Mouse (Mus musculus) forebrain, embryonic 13.5 days (tissue): ENCODE measurements around the gene Olfr1471. TPM values are rescaled to one million over a fixed set of nuclear protein-coding genes. Genes with fewer than 3 reads are reported as not detected.
"Not testable (repeated sequence)": the region's sequence is repeated elsewhere in the genome, so short reads cannot be mapped to it uniquely, and the experiment has no call there.

ENCODE experiments used
- ATAC-seq: fragments of 200-750 bp; cut with Nextera tagmentation; 2 replicates; pipeline ENCODE4 v1.8.0; 2017
- H3K27ac ChIP-seq: fragments of 300-500 bp; sonication (generic); 2 replicates; pipeline ENCODE4 v1.5.1; 2015; ENCODE audit warnings: inconsistent platforms, mild to moderate bottlenecking, moderate library complexity
- H3K27me3 ChIP-seq: fragments of 300-500 bp; sonication (generic); 2 replicates; pipeline ENCODE4 v1.6.1; 2015; ENCODE audit warnings: mild to moderate bottlenecking, inconsistent platforms
- H3K36me3 ChIP-seq: fragments of 300-500 bp; sonication (generic); 2 replicates; pipeline ENCODE4 v1.6.1; 2015; ENCODE audit warnings: mild to moderate bottlenecking, inconsistent platforms; ENCODE audit not compliant: poor library complexity, severe bottlenecking
- H3K4me1 ChIP-seq: fragments of 300-500 bp; sonication (generic); 2 replicates; pipeline ENCODE4 v1.6.1; 2015; ENCODE audit warnings: inconsistent platforms
- H3K4me2 ChIP-seq: fragments of 300-500 bp; sonication (generic); 2 replicates; pipeline ENCODE4 v1.6.1; 2015; ENCODE audit warnings: inconsistent platforms, mild to moderate bottlenecking, moderate library complexity
- H3K4me3 ChIP-seq: fragments of 300-500 bp; sonication (generic); 2 replicates; pipeline ENCODE4 v1.5.1; 2015; ENCODE audit warnings: mild to moderate bottlenecking, inconsistent platforms
- H3K9ac ChIP-seq: fragments of 300-500 bp; sonication (generic); 2 replicates; pipeline ENCODE4 v1.6.1; 2015; ENCODE audit warnings: mild to moderate bottlenecking, inconsistent platforms
- H3K9me3 ChIP-seq: fragments of 300-500 bp; sonication (generic); replicated peaks from 2 replicates; pipeline ENCODE4 v1.6.1; 2016; ENCODE audit warnings: inconsistent platforms
- WGBS: fragments of 180-500 bp; shearing (Covaris S2); methylation state at CpG from one replicate; pipeline ENCODE4 v1.1.7; 2015; 5-methylcytosine and 5-hydroxymethylcytosine counted together
- polyA plus RNA-seq: library from polyadenylated mRNA; unstranded; fragments of >200 nt; fragmentation: Nextera tagmentation; extraction: Ambion mirVana; gene quantifications from 2 replicates; pipeline ENCODE4 v1.2.1, GENCODE M21; 2015

Olfr1471 gene
- not detected in 2 replicates for polyA plus RNA-seq

GRCm38 (mm10) chr19:13443109-13443508 is at the start of gene Olfr1471:
Olfr1471 (plus strand) TSS chr19:13443409.
- not testable (repeated sequence) for H3K27me3 ChIP-seq, H3K4me3 ChIP-seq, H3K4me2 ChIP-seq, H3K36me3 ChIP-seq, H3K9ac ChIP-seq, H3K4me1 ChIP-seq, H3K9me3 ChIP-seq, H3K27ac ChIP-seq, ATAC-seq
- 72% methylated on average over 2 of the region's 2 CpGs for WGBS

- 84% methylated on average over 2 of the region's 2 CpGs for WGBS
- Histone ChIP-seq H3K9ac (no peak within 1 kb of the TSS), H3K36me3 (no peaks in the 10 kb centered on the region), H3K27ac (no peak within 1 kb of the TSS), H3K9me3 (peaks cover 19% of the 10 kb centered on the region), H3K4me2 (no peak within 1 kb of the TSS), H3K4me3 (no peak within 1 kb of the TSS), H3K27me3 (no peaks in the 10 kb centered on the region), H3K4me1 (no peaks in the 10 kb centered on the region)
- no peak for ATAC-seq
Observed at GRCm38 (mm10) chr19:13407549-13407948, 35.7 kb upstream of the Olfr1471 start, which contains the start of gene Olfr1469. Olfr1469 (plus strand) TSS chr19:13407849.

- Histone ChIP-seq H3K9me3 (peaks cover 27% of the 10 kb centered on the region), H3K9ac (no peak within 1 kb of the TSS)
- WGBS = 90% methylated on average over 1 of the region's 1 CpGs
Observed at GRCm38 (mm10) chr19:13455986-13456385, 12.8 kb downstream of the Olfr1471 start, which contains the start of gene Olfr1472. Olfr1472 (minus strand) TSS chr19:13456086.

GRCm38 (mm10) chr19:13469265-13469664 is 26.1 kb downstream of the Olfr1471 start, which contains the start of gene Olfr1474:
Olfr1474 (plus strand) TSS chr19:13469565.
- not testable (repeated sequence) for H3K27me3 ChIP-seq, H3K4me1 ChIP-seq, H3K4me2 ChIP-seq, H3K36me3 ChIP-seq, ATAC-seq, H3K4me3 ChIP-seq, H3K9ac ChIP-seq, H3K27ac ChIP-seq, H3K9me3 ChIP-seq
- WGBS = 81% methylated on average over 4 of the region's 4 CpGs

More at GRCm38 (mm10) chr19:13455986-13456385, 12.8 kb downstream of the Olfr1471 start, which contains the start of gene Olfr1472:
- ATAC-seq = no peak
- H3K27me3 ChIP-seq = no peaks in the 10 kb centered on the region
- no peaks in the 10 kb centered on the region for H3K36me3 ChIP-seq
- no peak within 1 kb of the TSS for H3K4me2 ChIP-seq
- no peak within 1 kb of the TSS for H3K4me3 ChIP-seq
- no peak within 1 kb of the TSS for H3K27ac ChIP-seq
- H3K4me1 ChIP-seq = no peaks in the 10 kb centered on the region

- no peak within 1 kb of the TSS for H3K4me3 ChIP-seq
- no peak within 1 kb of the TSS for H3K4me2 ChIP-seq
- H3K36me3 ChIP-seq = no peaks in the 10 kb centered on the region
- H3K27me3 ChIP-seq = no peaks in the 10 kb centered on the region
- H3K27ac ChIP-seq = no peak within 1 kb of the TSS
- H3K9me3 ChIP-seq = 0 out of 2 replicates have a peak, but pooled peaks cover 3% of the 10 kb centered on the region
- H3K9ac ChIP-seq = no peak within 1 kb of the TSS
- no peaks in the 10 kb centered on the region for H3K4me1 ChIP-seq
- no peak for ATAC-seq
Observed at GRCm38 (mm10) chr19:13480096-13480495, 36.9 kb downstream of the Olfr1471 start, which contains the start of gene Olfr1475. Olfr1475 (minus strand) TSS chr19:13480196.

- Histone ChIP-seq H3K9me3 (peaks cover 11% of the 10 kb centered on the region), H3K27me3 (no peaks in the 10 kb centered on the region), H3K27ac (no peak within 1 kb of the TSS), H3K4me3 (no peak within 1 kb of the TSS), H3K9ac (no peak within 1 kb of the TSS), H3K4me2 (no peak within 1 kb of the TSS), H3K4me1 (no peaks in the 10 kb centered on the region), H3K36me3 (no peaks in the 10 kb centered on the region)
- ATAC-seq = no peak
- WGBS = 74% methylated on average over 3 of the region's 3 CpGs
Observed at GRCm38 (mm10) chr19:13500246-13500645, 57.0 kb downstream of the Olfr1471 start, which contains the start of gene Olfr1477. Olfr1477 (plus strand) TSS chr19:13500546.

Other genes starting within 250 kb of the Olfr1471 start
- not detected in 2 replicates for gene Olfr1463, start 212.1 kb upstream of the Olfr1471 start, polyA plus RNA-seq
- not detected in 2 replicates for gene Olfr1465, start 127.9 kb upstream of the Olfr1471 start, polyA plus RNA-seq
- not detected in 2 replicates for gene Olfr1466, start 104.5 kb upstream of the Olfr1471 start, polyA plus RNA-seq
- not detected in 2 replicates for gene Olfr1467, start 81.2 kb upstream of the Olfr1471 start, polyA plus RNA-seq
- gene Olfr1469, start 35.6 kb upstream of the Olfr1471 start, polyA plus RNA-seq = not detected in 2 replicates
- not detected in 2 replicates for gene Olfr1472, start 12.7 kb downstream of the Olfr1471 start, polyA plus RNA-seq
- not detected in 2 replicates for gene Olfr1474, start 26.2 kb downstream of the Olfr1471 start, polyA plus RNA-seq
- gene Olfr1475, start 36.8 kb downstream of the Olfr1471 start, polyA plus RNA-seq = not detected in 2 replicates
- gene Olfr1477, start 57.1 kb downstream of the Olfr1471 start, polyA plus RNA-seq = not detected in 2 replicates
- not detected in 2 replicates for gene Olfr1480, start 84.5 kb downstream of the Olfr1471 start, polyA plus RNA-seq
- gene Olfr1484, start 140.1 kb downstream of the Olfr1471 start, polyA plus RNA-seq = not detected in 2 replicates
- not detected in 2 replicates for gene Olfr1487, start 174.0 kb downstream of the Olfr1471 start, polyA plus RNA-seq
- gene Olfr1489, start 188.2 kb downstream of the Olfr1471 start, polyA plus RNA-seq = not detected in 2 replicates
- gene Olfr1490, start 207.7 kb downstream of the Olfr1471 start, polyA plus RNA-seq = not detected in 2 replicates